Mouse (Mus musculus): ENCODE measurements around the gene Abhd8. TPM values are rescaled to one million over a fixed set of nuclear protein-coding genes. Genes with fewer than 3 reads are reported as not detected.

Gene Abhd8
- polyA plus RNA-seq, 1 experiment from 2014 or later = 65.7 TPM

GRCm38 (mm10) chr8:71476099-71476940 is 12.9 kb upstream of the Abhd8 start:
- peak overlapping the region; percentile 64 for H3K4me3 ChIP-seq
- peak overlapping the region; percentile 87 for H3K4me2 ChIP-seq
- under 1% methylated on average over 66 of the region's 121 CpGs for WGBS
- peak overlapping the region; percentile 51 for H3K9ac ChIP-seq
- peak overlapping the region; percentile 84 for H3K27ac ChIP-seq
- H3K36me3 ChIP-seq = peaks cover 65% of the 10 kb centered on the region
- H3K4me1 ChIP-seq = peaks cover 20% of the 10 kb centered on the region
- peak; percentile 57 for ATAC-seq (ENCODE audit: insufficient number of reproducible peaks, low FRiP score, low TSS enrichment, low read depth)
- no peaks in the 10 kb centered on the region for H3K27me3 ChIP-seq
- no peaks in the 10 kb centered on the region for H3K9me3 ChIP-seq

DNA sequence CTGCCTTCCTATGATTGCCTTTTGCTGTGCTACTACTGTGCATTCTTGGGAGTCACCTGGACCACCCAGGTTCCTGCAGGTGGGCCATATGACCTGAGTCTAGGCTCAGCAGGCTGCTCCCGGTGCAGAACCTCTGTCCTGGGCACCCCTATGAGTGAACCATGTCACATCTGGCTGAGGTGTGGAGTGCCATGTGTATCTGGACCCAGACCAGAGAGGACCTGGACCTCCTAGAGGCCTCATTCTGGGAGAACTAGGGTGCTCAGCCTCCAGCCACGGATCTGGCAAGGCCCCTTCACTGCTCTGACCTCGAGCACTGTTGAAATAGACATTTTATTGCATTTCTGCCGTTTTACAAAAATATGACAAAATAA is 12.2 kb upstream of the Abhd8 start:
- Histone ChIP-seq H3K9ac (peak overlapping the region; percentile 51), H3K4me3 (peak overlapping the region; percentile 64), H3K27ac (peak overlapping the region; percentile 84; the same call in 1 of the 2 replicates), H3K4me2 (peak overlapping the region; percentile 87), H3K36me3 (peaks cover 63% of the 10 kb centered on the region), H3K27me3 (no peaks in the 10 kb centered on the region), H3K4me1 (peaks cover 25% of the 10 kb centered on the region), H3K9me3 (no peaks in the 10 kb centered on the region)
- whole genome bisulfite sequencing = 16% methylated on average over 4 of the region's 4 CpGs
- no peak for ATAC-seq (ENCODE audit: insufficient number of reproducible peaks, low FRiP score, low TSS enrichment, low read depth)

DNA sequence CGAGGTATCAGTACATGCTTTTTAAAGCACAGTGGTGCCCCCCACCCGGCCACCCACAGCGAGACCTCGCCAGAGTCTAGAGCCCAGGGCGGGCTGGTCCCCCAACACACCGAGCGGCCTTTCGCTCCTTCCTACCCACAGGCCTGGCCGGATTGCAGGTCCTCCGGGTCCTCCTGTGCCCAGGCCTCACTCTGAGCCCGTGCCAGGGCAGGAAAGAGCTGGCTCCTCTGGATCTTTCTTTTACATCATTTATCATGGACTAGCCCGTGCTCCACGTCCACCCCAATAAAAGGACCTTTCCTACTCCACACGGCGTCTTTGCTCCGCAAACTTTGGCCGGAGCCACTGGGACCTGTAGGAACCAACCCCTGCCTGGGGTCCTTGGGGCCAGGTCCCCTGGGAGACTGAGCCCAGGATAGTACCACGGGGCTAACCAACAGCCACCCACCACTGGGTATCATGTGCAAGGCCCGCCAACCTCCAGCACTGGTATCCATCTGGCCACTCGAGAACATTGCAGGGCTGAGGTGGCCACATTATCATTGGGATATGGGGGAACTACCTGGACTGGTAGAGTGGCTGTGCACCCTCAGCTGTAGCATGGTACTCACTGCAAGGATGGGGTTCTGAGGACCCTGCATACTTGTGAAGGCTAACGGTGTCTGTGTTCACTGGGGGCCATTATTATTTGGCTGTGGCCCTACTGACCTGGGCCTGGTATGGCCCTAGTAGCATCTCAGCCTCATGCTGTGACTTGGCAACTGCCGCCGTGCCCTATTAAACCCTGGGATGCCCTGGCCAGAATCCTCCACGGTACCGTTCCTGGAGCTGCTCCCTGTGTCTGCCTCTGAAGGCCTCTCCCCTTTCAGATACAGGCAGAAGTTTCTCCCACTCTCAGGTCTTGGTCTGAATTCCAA is 11.6 kb upstream of the Abhd8 start:
- ATAC-seq (ENCODE audit: insufficient number of reproducible peaks, low FRiP score, low TSS enrichment, low read depth) = no peak
- 86% methylated on average over 25 of the region's 25 CpGs for WGBS
- peak overlapping the region; percentile 87; the same call in 1 of the 2 replicates for H3K4me2 ChIP-seq
- H3K9me3 ChIP-seq = no peaks in the 10 kb centered on the region
- 0 out of 2 replicates have a peak overlapping the region, but pooled peaks have one; percentile 84 for H3K27ac ChIP-seq
- H3K36me3 ChIP-seq = peaks cover 61% of the 10 kb centered on the region
- H3K27me3 ChIP-seq = no peaks in the 10 kb centered on the region
- peaks cover 32% of the 10 kb centered on the region for H3K4me1 ChIP-seq
- H3K9ac ChIP-seq = no peak overlapping the region
- 0 out of 2 replicates have a peak overlapping the region, but pooled peaks have one; percentile 64 for H3K4me3 ChIP-seq

DNA sequence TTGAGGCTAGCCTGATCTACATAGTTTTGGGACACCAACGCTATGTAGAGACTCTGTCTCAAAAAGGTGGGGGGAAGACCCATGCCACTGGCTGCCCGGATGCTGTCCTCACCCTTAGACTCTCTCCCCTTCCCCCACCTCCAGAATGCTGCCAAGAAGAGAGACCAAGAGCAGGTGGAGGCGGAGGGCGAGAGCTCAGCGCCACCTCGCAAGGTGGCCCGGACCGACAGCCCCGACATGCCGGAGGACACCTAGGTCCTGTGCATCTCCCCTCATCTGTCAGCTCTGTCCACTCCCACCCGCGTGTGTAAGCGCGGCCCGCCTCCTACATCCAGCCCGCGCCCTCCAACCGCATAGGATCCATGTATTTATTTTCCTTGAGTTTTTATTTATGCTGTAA is 10.9 kb upstream of the Abhd8 start:
- no peaks in the 10 kb centered on the region for H3K9me3 ChIP-seq
- H3K36me3 ChIP-seq = peaks cover 54% of the 10 kb centered on the region
- H3K9ac ChIP-seq = no peak overlapping the region
- no peak overlapping the region for H3K27ac ChIP-seq
- WGBS = 91% methylated on average over 18 of the region's 18 CpGs
- peaks cover 36% of the 10 kb centered on the region for H3K4me1 ChIP-seq
- H3K4me3 ChIP-seq = no peak overlapping the region
- ATAC-seq (ENCODE audit: insufficient number of reproducible peaks, low FRiP score, low TSS enrichment, low read depth) = no peak
- no peak overlapping the region for H3K4me2 ChIP-seq
- no peaks in the 10 kb centered on the region for H3K27me3 ChIP-seq

DNA sequence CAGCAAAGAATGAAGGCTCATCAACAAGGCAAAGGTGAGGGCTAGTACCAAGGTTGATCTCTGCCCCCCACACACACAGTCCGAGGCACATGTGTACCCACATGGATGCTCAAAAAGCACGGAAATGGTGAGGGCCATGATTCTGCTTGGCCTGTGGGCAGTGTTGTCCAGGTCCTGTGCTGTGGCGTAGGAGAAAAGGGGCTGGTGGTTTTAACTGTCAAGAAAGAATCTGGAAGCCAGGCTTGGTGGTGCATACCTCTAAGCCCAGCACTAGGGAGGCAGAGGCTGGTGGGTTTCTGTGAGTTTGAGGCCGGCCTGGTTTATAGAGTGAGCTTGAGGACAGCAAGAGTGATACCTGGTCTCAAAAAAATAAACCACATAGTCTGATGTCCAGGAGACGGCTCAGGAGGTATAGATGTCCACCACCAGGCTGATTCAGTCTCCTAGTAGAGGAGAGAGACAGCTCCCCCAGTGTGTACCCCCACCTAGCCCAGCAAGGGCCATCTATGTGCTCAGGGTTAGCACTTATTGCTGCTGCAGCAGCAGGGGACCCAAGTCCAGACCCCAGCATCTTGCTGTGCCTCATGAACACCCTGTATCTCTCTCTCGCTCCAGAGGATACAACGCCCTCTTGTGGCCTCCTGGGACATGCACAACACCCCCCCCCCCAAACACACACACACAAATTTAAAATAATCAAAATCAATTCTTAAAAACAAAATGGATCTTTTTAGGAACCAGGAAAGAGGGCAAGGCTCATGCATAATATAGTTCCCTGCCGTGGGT is 9.3 kb upstream of the Abhd8 start:
- 88% methylated on average over 8 of the region's 8 CpGs for WGBS
- Histone ChIP-seq H3K36me3 (peaks cover 47% of the 10 kb centered on the region), H3K27me3 (no peaks in the 10 kb centered on the region)

DNA sequence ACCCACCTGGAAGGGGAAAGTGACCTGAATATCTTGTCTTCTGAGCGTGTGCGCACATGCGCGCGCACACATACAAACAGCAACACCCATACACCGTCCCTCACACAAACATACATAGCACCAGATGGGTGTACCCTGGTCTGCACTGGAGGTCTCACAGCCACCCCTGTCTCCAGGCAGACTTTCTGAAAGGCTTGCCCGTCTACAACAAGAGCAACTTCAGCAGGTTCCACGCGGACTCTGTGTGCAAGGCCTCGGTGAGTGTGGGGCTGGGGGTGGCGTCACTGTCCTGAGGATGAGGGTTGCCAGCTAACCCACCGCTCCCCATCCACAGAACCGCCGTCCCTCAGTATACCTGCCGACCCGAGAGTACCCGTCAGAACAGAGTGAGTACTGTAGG is 8.4 kb upstream of the Abhd8 start:
- Histone ChIP-seq H3K27ac (no peak overlapping the region), H3K27me3 (no peaks in the 10 kb centered on the region), H3K4me3 (no peak overlapping the region), H3K4me2 (no peak overlapping the region), H3K9me3 (no peaks in the 10 kb centered on the region), H3K9ac (no peak overlapping the region), H3K36me3 (peaks cover 47% of the 10 kb centered on the region), H3K4me1 (peaks cover 28% of the 10 kb centered on the region)
- 92% methylated on average over 17 of the region's 17 CpGs for WGBS
- ATAC-seq (ENCODE audit: insufficient number of reproducible peaks, low FRiP score, low TSS enrichment, low read depth) = no peak

More for the DNA sequence above, 9.3 kb upstream of the Abhd8 start:
- Histone ChIP-seq H3K9ac (no peak overlapping the region), H3K27ac (no peak overlapping the region), H3K4me3 (no peak overlapping the region), H3K4me1 (peaks cover 36% of the 10 kb centered on the region), H3K9me3 (no peaks in the 10 kb centered on the region), H3K4me2 (no peak overlapping the region)
- no peak for ATAC-seq (ENCODE audit: insufficient number of reproducible peaks, low FRiP score, low TSS enrichment, low read depth)

DNA sequence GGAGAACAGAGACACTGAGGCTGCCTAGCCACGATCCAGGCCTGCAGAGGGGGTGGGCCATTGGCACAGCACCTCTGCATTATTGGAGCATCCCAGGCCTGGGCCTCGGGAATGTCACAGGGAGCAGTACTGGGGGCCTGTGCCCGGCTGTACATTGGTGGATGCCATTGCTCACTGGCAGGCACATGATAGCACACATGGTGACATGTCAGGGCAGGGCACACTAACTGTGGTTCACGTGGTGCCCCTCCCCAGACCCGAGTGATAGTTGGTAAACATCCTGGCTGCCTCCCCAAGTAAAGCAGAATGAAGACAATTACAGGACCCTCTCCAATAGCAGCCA is 7.4 kb upstream of the Abhd8 start:
- Histone ChIP-seq H3K4me2 (0 out of 2 replicates have a peak overlapping the region, but pooled peaks have one; percentile 66), H3K27ac (no peak overlapping the region), H3K9ac (no peak overlapping the region), H3K36me3 (peaks cover 50% of the 10 kb centered on the region), H3K27me3 (no peaks in the 10 kb centered on the region), H3K4me1 (peaks cover 22% of the 10 kb centered on the region), H3K4me3 (no peak overlapping the region), H3K9me3 (no peaks in the 10 kb centered on the region)
- no peak for ATAC-seq (ENCODE audit: insufficient number of reproducible peaks, low FRiP score, low TSS enrichment, low read depth)
- 69% methylated on average over 5 of the region's 5 CpGs for WGBS

DNA sequence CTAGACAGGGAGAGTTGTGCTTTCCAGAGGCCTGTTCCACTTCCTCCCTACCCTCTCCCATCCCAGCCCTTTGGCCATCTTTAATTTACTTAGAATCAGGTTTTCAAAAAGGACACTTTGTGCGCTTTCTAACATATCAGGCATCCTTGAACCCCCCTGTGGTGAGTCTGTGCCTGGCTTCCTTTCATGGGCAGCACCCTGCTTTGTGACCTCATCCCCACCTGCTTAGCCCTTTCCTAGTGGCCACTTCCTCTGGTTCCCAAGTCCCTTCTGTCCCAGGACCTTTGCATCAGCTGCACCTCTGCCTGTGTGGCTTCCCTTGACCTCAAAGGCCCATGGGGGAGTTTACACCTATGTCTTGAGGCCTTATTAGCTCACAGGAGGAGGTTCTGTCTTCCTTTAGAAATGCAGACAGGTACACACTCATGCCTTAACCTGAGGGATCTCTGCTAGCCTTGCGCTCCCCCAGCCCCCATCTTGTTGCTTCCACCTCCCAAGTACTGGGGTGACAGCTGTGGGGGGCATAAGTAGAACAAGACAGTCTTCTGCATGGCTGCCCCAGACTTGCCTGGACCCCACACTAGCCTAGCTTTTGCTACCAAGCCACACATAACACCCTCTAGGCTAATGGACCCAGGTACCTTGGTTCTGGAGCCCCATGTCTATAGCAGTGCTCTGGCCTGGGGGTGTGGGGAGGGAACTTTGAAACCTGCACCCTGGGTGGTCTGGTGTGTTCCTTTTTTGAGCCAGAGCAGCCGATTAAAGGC is 6.9 kb upstream of the Abhd8 start:
- peak overlapping the region; percentile 70 for H3K4me3 ChIP-seq
- peaks cover 22% of the 10 kb centered on the region for H3K4me1 ChIP-seq
- peak overlapping the region; percentile 44 for H3K9ac ChIP-seq
- 83% methylated on average over 3 of the region's 3 CpGs for WGBS
- H3K36me3 ChIP-seq = peaks cover 50% of the 10 kb centered on the region
- H3K4me2 ChIP-seq = peak overlapping the region; percentile 66
- 0 out of 2 replicates have a peak overlapping the region, but pooled peaks have one; percentile 9 for H3K27ac ChIP-seq
- H3K27me3 ChIP-seq = no peaks in the 10 kb centered on the region
- H3K9me3 ChIP-seq = no peaks in the 10 kb centered on the region
- no peak for ATAC-seq (ENCODE audit: insufficient number of reproducible peaks, low FRiP score, low TSS enrichment, low read depth)

- peaks cover 26% of the 10 kb centered on the region for H3K4me1 ChIP-seq
- H3K9ac ChIP-seq = peak overlapping the region; percentile 44
- H3K4me2 ChIP-seq = peak overlapping the region; percentile 66
- WGBS = under 1% methylated on average over 21 of the region's 24 CpGs
- peak overlapping the region; percentile 70 for H3K4me3 ChIP-seq
- ATAC-seq (ENCODE audit: insufficient number of reproducible peaks, low FRiP score, low TSS enrichment, low read depth) = no peak
- H3K36me3 ChIP-seq = peaks cover 40% of the 10 kb centered on the region
- no peaks in the 10 kb centered on the region for H3K27me3 ChIP-seq
- no peaks in the 10 kb centered on the region for H3K9me3 ChIP-seq
- H3K27ac ChIP-seq = peak overlapping the region; percentile 75
These were observed 6.0 kb upstream of the Abhd8 start for GRCm38 (mm10) chr8:71469411-71469810.

GRCm38 (mm10) chr8:71468916-71469315 is 5.5 kb upstream of the Abhd8 start, which contains the start of gene Dda1:
Gene Dda1 (plus strand): TSS chr8:71469199.
- peak; percentile 86 for ATAC-seq (ENCODE audit: insufficient number of reproducible peaks, low FRiP score, low TSS enrichment, low read depth)
- Histone ChIP-seq H3K27ac (peak within 1 kb of the TSS; percentile 75), H3K36me3 (peaks cover 36% of the 10 kb centered on the region), H3K9ac (peak within 1 kb of the TSS; percentile 44), H3K4me3 (peak within 1 kb of the TSS; percentile 70), H3K9me3 (no peaks in the 10 kb centered on the region), H3K4me1 (peaks cover 31% of the 10 kb centered on the region), H3K27me3 (no peaks in the 10 kb centered on the region), H3K4me2 (peak within 1 kb of the TSS; percentile 66)
- under 1% methylated on average over 52 of the region's 52 CpGs for WGBS

- WGBS = 81% methylated on average over 1 of the region's 1 CpGs
- Histone ChIP-seq H3K4me2 (no peak overlapping the region), H3K4me1 (peaks cover 35% of the 10 kb centered on the region), H3K36me3 (peaks cover 27% of the 10 kb centered on the region), H3K27me3 (no peaks in the 10 kb centered on the region), H3K4me3 (no peak overlapping the region), H3K27ac (no peak overlapping the region), H3K9me3 (no peaks in the 10 kb centered on the region), H3K9ac (no peak overlapping the region)
- no peak for ATAC-seq (ENCODE audit: insufficient number of reproducible peaks, low FRiP score, low TSS enrichment, low read depth)
These were observed 4.5 kb upstream of the Abhd8 start for GRCm38 (mm10) chr8:71468001-71468400.
